Mouse (Mus musculus) mature B cell (primary cell): Measurements from ENCODE around the gene Cage1.

Experiments used
- in situ Hi-C: fragments of 300-500 bp; cut with MboI; formaldehyde crosslinking; loops from 2 replicates; pipeline ENCODE4 v1.14.3; 2019

Gene Cage1

DNA sequence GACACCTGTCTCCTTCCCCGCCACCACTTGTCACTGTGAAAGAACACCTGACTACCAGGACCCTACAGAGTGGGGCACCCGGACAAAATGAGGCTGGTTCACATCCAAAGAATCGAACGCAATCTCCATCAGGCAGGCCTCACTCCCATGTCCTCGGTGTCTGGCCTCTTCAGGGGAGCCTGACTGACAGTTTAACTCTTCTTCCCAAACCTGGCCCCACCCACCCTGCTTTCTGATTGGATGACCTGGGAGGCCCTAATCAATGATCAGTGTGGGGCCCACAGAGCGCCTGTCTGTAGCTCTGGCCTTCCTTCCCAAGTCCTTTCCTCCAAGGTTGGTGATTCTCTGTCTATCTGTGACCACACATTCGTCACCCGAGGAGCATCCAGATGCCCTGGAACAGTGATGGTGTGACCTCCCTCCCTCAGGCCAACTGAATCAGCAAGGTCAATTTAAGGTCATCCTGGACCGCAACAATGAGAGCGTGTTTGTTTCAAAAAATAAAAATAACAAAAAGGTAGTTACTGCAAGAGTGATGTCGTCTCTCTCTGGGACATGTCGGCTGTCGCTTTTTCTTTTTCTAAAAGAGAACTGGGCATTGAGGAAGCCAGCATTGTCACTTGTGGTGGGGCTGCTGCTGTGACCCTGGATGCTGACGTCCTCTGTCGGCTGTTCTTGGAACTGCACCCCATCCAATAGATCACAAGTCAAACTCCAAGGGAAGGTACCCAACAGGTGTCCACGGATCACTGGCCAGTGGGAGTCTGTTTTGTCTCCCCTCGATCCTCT is 71.5 kb downstream of the Cage1 start:
- in situ Hi-C loops: no loop called here

DNA sequence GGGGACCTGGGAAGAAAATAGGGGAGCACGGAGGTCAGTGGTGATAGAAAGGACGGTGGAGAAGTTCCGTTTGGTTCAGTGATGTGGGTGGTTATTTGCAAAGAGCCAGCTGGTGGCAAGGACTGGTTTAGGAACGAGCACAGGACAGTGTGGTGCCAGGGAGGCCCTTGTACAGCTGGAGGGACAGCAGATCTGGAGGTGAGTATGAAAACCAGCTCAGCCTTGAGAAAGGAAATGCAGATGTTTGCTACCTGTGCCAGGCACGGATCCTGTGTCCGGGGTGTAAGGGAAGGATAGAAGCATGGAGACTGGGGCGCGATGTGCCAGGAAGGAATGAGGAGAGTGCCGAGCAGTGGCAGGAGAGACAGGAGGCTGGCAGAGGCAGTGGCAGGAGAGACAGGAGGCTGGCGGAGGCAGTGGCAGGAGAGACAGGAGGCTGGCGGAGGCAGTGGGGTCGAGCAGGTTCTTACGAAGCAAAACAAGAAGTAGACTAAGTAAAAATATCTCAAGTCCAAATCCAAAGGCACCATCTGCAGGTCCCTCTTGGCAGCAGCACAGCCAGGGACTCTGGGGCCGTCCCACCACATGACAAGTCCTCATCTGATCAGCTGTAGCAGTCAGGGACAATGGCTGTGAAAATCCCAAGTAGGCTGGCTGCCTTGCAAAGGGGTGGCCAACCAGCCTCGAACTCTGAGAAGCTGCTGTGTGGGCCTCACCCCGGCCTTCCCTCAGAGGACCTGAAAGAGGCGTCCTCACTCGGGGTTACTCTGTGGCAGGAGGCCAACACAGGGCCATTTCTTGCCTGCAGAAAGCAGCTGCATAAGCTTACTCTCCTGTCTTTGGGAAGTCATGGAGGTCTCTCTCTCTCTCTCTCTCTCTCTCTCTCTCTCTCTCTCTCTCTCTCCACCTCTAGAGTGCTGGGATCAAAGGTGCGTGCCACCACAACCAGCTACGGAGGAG is 72.5 kb downstream of the Cage1 start:
- in situ Hi-C loops: no loop called here

DNA sequence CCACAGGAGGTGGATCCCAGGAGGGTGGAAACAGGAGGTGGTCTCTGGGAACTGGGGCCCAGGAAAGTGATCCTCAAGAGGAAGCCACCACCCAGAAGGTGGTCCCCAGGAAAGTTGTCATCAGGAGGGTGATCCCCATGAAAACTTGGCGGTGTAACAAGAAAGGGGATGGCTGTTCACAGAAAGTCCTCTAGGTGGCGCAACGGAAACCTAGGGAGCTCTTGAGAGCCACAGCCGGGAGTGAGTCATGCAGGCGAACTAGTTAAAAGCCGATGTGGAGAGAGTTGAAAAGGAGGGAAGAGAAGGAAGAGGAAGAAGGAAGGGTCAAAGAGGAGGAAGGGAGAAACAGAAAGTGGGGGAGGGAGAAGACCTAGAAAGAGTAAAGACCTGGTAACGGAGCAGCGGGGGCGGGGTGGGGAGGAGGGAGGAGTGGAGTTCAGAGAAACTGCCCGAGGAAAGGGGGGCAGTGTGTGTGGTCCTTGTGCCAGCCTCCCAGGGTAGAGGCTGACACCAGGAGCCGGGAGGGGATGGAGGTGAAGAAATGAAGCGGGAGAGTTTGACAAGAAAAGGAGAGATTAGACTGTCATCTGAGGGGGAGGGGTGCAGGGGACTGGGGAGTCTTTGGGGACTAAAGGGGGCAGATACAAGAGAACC is 73.4 kb downstream of the Cage1 start:
- in situ Hi-C loops: no loop called here

DNA sequence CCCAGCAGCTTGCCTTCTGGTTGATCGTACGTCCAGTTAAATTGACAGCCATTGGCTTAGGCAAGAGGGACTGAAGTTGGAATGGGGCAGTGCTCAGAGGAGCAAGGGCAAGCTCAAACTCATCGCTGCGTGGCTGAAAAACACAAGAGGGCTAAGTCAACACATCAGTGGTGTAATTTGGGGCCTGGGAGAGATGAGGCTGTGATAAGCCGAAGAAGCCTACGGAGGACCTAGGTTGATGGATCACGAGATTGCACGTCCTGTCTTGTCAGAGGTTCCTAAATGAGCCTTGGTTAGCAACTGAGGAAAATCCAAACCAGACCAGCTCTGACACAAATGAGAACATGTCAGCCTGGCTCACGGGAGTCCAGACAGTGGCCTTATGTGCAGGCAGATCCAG is 74.3 kb downstream of the Cage1 start:
- in situ Hi-C loops: no loop called here

DNA sequence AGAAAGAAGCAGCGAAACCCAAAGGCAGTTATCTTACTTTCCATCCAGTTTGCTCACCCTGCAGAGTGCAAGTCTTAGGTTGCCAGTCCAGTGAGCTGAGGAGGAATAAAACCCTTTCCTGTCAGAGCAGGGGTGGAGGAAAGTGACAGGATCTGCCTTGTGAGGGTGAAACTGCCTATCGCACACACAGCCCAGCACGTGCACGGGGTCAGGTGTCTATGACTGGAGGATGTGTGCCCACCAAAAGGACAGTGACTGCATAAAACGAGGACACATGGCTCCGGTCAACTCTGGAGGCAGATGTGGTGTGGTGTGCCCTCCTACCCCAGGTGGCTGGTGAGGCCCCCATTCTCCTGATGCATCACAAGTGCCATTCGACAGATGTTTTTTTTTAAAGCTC is 76.9 kb downstream of the Cage1 start:
- in situ Hi-C loops: no loop called here

DNA sequence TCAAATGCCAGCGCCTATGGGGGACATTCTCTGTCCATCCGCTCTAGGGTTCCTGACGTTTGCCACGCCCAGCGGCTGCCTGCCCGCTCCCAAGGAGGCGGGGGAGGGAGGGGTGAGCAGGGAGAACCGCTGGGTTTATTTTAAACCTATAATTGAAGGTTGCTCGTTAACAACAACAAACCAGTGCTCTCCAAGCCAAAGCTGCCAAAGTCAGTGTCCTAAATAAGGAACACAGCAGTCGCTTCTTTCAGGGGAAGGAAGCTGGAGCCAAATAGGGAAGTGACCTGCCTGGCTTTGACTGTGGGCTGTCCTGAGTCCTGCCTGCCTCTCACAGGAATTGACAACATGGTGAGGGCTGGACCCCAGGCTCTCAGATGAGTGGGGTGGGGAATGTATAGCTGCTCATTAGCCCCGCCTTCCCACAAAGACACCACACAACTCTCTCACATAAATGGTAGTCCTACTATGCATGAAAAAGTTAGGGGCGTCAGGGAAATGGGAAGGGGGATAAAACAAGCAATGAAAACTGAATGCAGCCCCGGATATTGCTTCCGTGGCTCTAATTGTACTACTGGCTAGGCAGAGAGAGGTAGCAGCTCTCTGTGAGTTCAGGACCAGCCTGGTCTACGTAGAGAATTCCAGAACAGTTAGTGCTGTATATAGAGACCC is 77.5 kb downstream of the Cage1 start:
- in situ Hi-C loops: no loop called here

DNA sequence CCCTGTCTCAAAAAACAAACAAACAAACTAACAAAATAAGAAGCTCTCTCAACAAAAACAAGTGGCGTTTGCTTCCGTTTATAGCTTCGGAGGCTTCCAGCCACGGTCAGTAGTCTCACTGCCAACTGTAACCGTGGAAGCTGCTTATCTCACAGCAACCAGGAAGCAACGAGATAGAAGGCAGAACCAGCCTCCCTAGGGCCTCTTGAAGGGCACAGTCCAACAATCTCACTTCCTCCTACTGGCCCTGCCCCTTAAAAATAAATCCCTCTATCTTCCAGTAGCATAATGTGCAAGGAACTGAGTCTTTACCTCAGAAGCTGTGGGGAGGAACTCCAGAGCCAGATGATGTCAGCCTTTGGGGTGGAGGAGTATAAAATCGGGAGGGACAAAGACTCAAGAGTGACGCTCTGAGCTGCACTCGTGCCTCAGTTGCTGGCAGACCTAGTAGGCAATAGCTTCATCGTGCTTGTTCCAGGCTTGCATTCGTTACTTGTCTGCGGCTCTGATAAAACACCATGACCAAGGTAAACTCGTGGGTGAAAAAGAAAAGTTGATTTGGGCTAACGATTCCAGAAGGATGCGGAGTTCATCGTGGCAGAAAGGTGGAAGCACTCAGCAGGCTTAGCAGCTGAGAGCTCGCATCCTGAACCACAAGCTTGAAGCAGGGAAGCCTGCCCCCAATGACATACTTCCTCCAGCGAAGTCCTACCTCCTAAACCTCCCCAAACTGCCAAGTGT is 78.2 kb downstream of the Cage1 start:
- in situ Hi-C loops: no loop called here
